Comparison of ENCODE assay signal across 13 mouse cellular contexts in the genomic region with DNA sequence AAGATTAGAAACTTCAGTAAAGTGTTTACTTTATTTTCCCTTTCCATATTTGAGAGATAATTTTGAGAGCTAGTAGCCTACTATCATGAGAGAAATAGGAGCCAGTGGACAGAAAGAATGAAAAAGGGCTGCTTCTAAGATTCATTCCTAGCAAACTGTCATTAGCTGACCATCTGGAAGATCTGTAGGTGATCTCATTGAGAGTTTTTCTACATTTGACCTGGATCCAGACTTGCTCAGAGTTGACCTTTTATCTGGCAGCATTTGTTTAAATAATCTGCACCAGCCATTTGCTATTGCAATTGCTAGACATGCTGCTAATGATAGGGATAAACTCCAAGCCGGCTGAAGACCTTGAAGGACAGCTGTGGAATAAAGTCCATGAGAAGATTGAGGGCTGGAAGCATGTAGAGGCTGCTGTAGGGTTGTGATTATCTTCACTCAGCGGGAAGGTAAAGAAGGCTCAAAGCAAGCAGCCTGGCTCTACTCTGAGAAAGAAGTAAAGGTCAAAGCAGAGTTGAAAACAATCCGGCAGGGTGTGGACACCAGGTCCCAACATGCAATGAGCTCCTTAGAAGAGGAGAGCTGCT.
DNase-seq lines count a peak whose midpoint lies in the region.
"Had no signal": no experiment of that assay in that cellular context is flagged by ENCODE, and none has a peak within 500 bp of the region (broad histone marks: within the 10 kb centered on the region; RNA-seq: fewer than 3 reads in every experiment).

No protein-coding gene starts in this region.

- intact Hi-C loops in heart, postnatal 10 days (cut with DNase I): no loop called here

- DNase-seq in adrenal gland, adult 2 months: peak; percentile 3
- DNase-seq in adrenal gland, postnatal 10 days: no peak
- DNase-seq in cerebellum, adult 11 months: peak; percentile 8
- DNase-seq in cerebellum, adult 8-10 months: peak; percentile 20
- no peak for DNase-seq in heart, postnatal 10 days
- DNase-seq in c-Kit-positive CD71-positive TER-119-positive erythroid progenitor cells, embryonic 14.5 days (ENCODE audit: low spot score): no peak
- DNase-seq in kidney, postnatal 25 days: no peak
- DNase-seq: adrenal gland, postnatal 25 days; B cell, adult 2 months; gastrocnemius, postnatal 10 days; heart, adult 18-20 months; heart, postnatal 14 days; kidney, adult 11 months had no signal

Comparison
In these comparisons a context has a peak if more than half of its experiments do, and no peak if none do; other contexts are left out.
1. DNase-seq: peak in adrenal gland, adult 2 months (single experiment), cerebellum, adult 11 months (single experiment) and cerebellum, adult 8-10 months (single experiment); none in adrenal gland, postnatal 10 days (single experiment), heart, postnatal 10 days (0 of 2), c-Kit-positive CD71-positive TER-119-positive erythroid progenitor cells, embryonic 14.5 days (single experiment) and kidney, postnatal 25 days (0 of 2).